Mouse (Mus musculus) hindbrain, postnatal 0 days (tissue): ENCODE results near the gene Ccnb1. TPM values are rescaled to one million over a fixed set of nuclear protein-coding genes. Genes with fewer than 3 reads are reported as not detected.
"Not testable (repeated sequence)": the region's sequence is repeated elsewhere in the genome, so short reads cannot be mapped to it uniquely, and the experiment has no call there.

ENCODE experiments used
- ATAC-seq: fragments of 200-750 bp; cut with Nextera tagmentation; 2 replicates; pipeline ENCODE4 v1.8.0; 2017; ENCODE audit warnings: mild to moderate bottlenecking, moderate TSS enrichment, moderate library complexity
- DNase-seq: peaks from one replicate; pipeline ENCODE4 v3.0.0-alpha.2; 2015; ENCODE audit warnings: low spot score
- H3K27ac ChIP-seq: fragments of 300-500 bp; sonication (generic); 2 replicates; pipeline ENCODE4 v1.5.1; 2014; ENCODE audit warnings: mild to moderate bottlenecking
- H3K27me3 ChIP-seq: fragments of 300-500 bp; sonication (generic); 2 replicates; pipeline ENCODE4 v1.6.1; 2014; ENCODE audit warnings: low read length, mixed read lengths; ENCODE audit not compliant: insufficient read depth
- H3K36me3 ChIP-seq: fragments of 300-500 bp; sonication (generic); 2 replicates; pipeline ENCODE4 v1.6.1; 2014; ENCODE audit warnings: low read length, mixed read lengths; ENCODE audit not compliant: insufficient read depth
- H3K4me1 ChIP-seq: fragments of 300-500 bp; sonication (generic); 2 replicates; pipeline ENCODE4 v1.6.1; 2014; ENCODE audit warnings: antibody characterized with exemption, low read length, mixed read lengths; ENCODE audit not compliant: insufficient read depth
- H3K4me2 ChIP-seq: fragments of 300-500 bp; sonication (generic); 2 replicates; pipeline ENCODE4 v1.6.1; 2014; ENCODE audit warnings: low read depth, mild to moderate bottlenecking, low read length, moderate library complexity, mixed read lengths
- H3K4me3 ChIP-seq: fragments of 300-500 bp; sonication (generic); 2 replicates; pipeline ENCODE4 v1.5.1; 2014; ENCODE audit warnings: low read length
- H3K9ac ChIP-seq: fragments of 300-500 bp; sonication (generic); replicated peaks from 2 replicates; pipeline ENCODE4 v1.6.1; 2014; ENCODE audit warnings: mild to moderate bottlenecking, low read length, moderate library complexity, mixed read lengths
- H3K9me3 ChIP-seq: fragments of 300-500 bp; sonication (generic); 2 replicates; pipeline ENCODE4 v1.6.1; 2016; ENCODE audit warnings: low read length, mixed read lengths
- CTCF ChIP-seq: IDR thresholded peaks from 2 replicates; pipeline ENCODE4 v1.5.1; 2016; ENCODE audit warnings: antibody characterized with exemption, control low read depth, low read depth
- WGBS: fragments of 180-500 bp; shearing (Covaris S2); extraction: QIAGEN DNeasy Blood & Tissue Kit; methylation state at CpG from one replicate; pipeline ENCODE4 v1.1.7; 2014; 5-methylcytosine and 5-hydroxymethylcytosine counted together
- polyA plus RNA-seq: library from polyadenylated mRNA; unstranded; fragments of >200 nt; fragmentation: Nextera tagmentation; extraction: Ambion mirVana; gene quantifications from 2 replicates; pipeline ENCODE4 v1.2.1, GENCODE M21; 2015
- total RNA-seq: library from RNA; depleted of rRNA; stranded (reverse); fragments of >200 nt; gene quantifications from 2 replicates; pipeline ENCODE4 v1.2.3, GENCODE M21; 2014; rRNA removed

Gene Ccnb1
- total and polyA plus RNA-seq, 2 experiments from 2014 or later, result 34.4 to 37.6 TPM

DNA sequence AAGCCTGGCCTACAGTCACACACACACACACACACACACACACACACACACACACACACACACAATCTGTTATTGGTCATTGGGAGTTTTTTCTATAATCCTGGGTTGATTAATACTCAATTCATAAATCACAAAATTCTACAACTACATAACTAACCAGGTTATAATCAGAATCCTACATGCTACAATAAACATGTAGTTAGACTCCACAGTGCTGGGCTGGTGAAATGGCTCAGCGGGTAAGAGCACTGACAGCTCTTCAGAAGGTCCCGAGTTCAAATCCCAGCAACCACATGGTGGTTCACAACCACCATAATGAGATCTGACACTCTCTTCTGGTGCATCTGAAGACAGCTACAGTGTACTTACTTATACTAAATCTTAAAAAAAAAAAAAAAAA is 53.6 kb downstream of the Ccnb1 start:
- H3K27me3 ChIP-seq, result no peaks in the 10 kb centered on the region
- H3K36me3 ChIP-seq, result peaks cover 4% of the 10 kb centered on the region; the same call in 1 of the 2 replicates
- peaks cover 10% of the 10 kb centered on the region for H3K4me1 ChIP-seq
- ATAC-seq (no peak), DNase-seq (no peak)
- H3K4me2 ChIP-seq, result no peak overlapping the region
- TF ChIP-seq CTCF, result no peak
- no peak overlapping the region for H3K4me3 ChIP-seq
- no peaks in the 10 kb centered on the region for H3K9me3 ChIP-seq
- no peak overlapping the region for H3K27ac ChIP-seq
- 88% methylated on average over 2 of the region's 2 CpGs for WGBS
- no peak overlapping the region for H3K9ac ChIP-seq

GRCm38 (mm10) chr13:100731462-100732046 is 54.8 kb downstream of the Ccnb1 start:
- H3K4me2 ChIP-seq, result peak overlapping the region; percentile 53
- not testable (repeated sequence) for H3K9ac ChIP-seq, H3K36me3 ChIP-seq, H3K4me1 ChIP-seq, ATAC-seq, H3K27me3 ChIP-seq, H3K9me3 ChIP-seq, DNase-seq
- H3K4me3 ChIP-seq, result peak overlapping the region; percentile 94; the same call in 1 of the 2 replicates
- 94% methylated on average over 5 of the region's 6 CpGs for WGBS
- H3K27ac ChIP-seq, result peak overlapping the region; percentile 95; the same call in 1 of the 2 replicates

GRCm38 (mm10) chr13:100730861-100731176 is 55.6 kb downstream of the Ccnb1 start, which contains the start of gene Cdk7:
Gene Cdk7 (minus strand): TSS chr13:100730939.
- Histone ChIP-seq H3K9me3 (no peaks in the 10 kb centered on the region), H3K36me3 (peaks cover 4% of the 10 kb centered on the region; the same call in 1 of the 2 replicates), H3K4me2 (peak within 1 kb of the TSS; percentile 91), H3K27me3 (no peaks in the 10 kb centered on the region), H3K9ac (peak within 1 kb of the TSS; percentile 93), H3K4me1 (peaks cover 10% of the 10 kb centered on the region), H3K4me3 (peak within 1 kb of the TSS; percentile 94), H3K27ac (peak within 1 kb of the TSS; percentile 95)
- TF ChIP-seq CTCF, result no peak
- WGBS, result 0% methylated on average over 19 of the region's 19 CpGs
- DNase-seq, result peak; percentile 98
- peak; percentile 99 for ATAC-seq

DNA sequence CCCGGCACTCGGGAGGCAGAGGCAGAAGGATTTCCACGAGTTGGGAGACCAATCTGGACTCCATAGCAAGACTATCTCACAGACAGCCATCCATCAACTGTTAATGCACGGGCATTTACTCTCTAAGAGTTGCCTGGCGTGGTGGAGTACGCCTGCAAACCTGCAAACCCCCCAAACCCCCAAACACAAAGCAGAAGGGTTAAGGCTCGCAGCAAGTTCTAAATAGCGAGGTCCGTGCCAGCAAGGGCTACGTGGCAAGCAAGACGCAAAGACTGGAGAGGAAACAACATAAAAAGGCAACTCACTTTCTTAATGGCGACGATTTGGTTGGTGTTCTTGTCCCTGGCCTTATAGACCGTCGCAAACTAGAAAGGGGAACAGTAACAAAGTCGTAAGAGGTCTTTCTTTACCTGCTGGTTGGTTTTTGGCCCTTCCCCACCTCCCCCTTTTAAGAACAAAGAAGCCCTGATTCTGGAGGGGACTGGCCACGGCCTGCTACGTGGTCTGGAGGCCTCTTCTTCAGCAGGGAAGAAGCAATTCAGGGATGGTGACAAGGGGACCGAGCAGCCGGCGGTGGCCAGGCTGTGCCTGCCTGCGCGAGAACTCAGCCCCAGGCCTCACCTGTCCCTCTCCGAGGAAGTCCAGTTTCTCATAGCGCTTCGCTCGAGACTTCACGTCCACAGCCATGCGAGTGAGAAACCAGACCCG is 56.1 kb downstream of the Ccnb1 start:
- peak; percentile 89 for ATAC-seq
- 1% methylated on average over 30 of the region's 30 CpGs for whole genome bisulfite sequencing

More for the DNA sequence above, 56.1 kb downstream of the Ccnb1 start:
- DNase-seq, result no peak
- TF ChIP-seq CTCF, result no peak
- Histone ChIP-seq H3K27me3 (no peaks in the 10 kb centered on the region), H3K4me1 (peaks cover 10% of the 10 kb centered on the region), H3K9ac (peak overlapping the region; percentile 93), H3K4me3 (peak overlapping the region; percentile 94), H3K27ac (peak overlapping the region; percentile 95), H3K9me3 (no peaks in the 10 kb centered on the region), H3K4me2 (peak overlapping the region; percentile 91), H3K36me3 (peaks cover 4% of the 10 kb centered on the region; the same call in 1 of the 2 replicates)

Other genes with a start within 250 kb of the Ccnb1 start
- gene Ocln, start 233.9 kb downstream of the Ccnb1 start, total RNA-seq, result 12.4 and 12.9 TPM in 2 replicates
- gene Ocln, start 233.9 kb downstream of the Ccnb1 start, polyA plus RNA-seq, result 11.9 and 13.5 TPM in 2 replicates
- gene Marveld2, start 169.6 kb downstream of the Ccnb1 start, total RNA-seq, result 2.1 and 3.8 TPM in 2 replicates
- gene Marveld2, start 169.6 kb downstream of the Ccnb1 start, polyA plus RNA-seq, result 2.9 and 3.2 TPM in 2 replicates
- 101 and 123 TPM in 2 replicates for gene Ak6, start 135.6 kb downstream of the Ccnb1 start, total RNA-seq
- 320 and 328 TPM in 2 replicates for gene Ak6, start 135.6 kb downstream of the Ccnb1 start, polyA plus RNA-seq
- gene Rad17, start 135.5 kb downstream of the Ccnb1 start, total RNA-seq, result 10.0 and 13.1 TPM in 2 replicates
- gene Rad17, start 135.5 kb downstream of the Ccnb1 start, polyA plus RNA-seq, result 12.3 and 14.1 TPM in 2 replicates
- 34.7 and 37.3 TPM in 2 replicates for gene Taf9, start 135.0 kb downstream of the Ccnb1 start, total RNA-seq
- 38.0 and 42.8 TPM in 2 replicates for gene Taf9, start 135.0 kb downstream of the Ccnb1 start, polyA plus RNA-seq
- gene Ccdc125, start 116.9 kb downstream of the Ccnb1 start, total RNA-seq, result 0.21 and 0.36 TPM in 2 replicates
- 1.3 and 1.4 TPM in 2 replicates for gene Ccdc125, start 116.9 kb downstream of the Ccnb1 start, polyA plus RNA-seq
- 31.5 and 33.4 TPM in 2 replicates for gene Cdk7, start 55.6 kb downstream of the Ccnb1 start, total RNA-seq
- gene Cdk7, start 55.6 kb downstream of the Ccnb1 start, polyA plus RNA-seq, result 37.7 and 38.8 TPM in 2 replicates
- 54.4 and 58.7 TPM in 2 replicates for gene Mrps36, start 41.9 kb downstream of the Ccnb1 start, total RNA-seq
- 180 and 198 TPM in 2 replicates for gene Mrps36, start 41.9 kb downstream of the Ccnb1 start, polyA plus RNA-seq
- gene Cenph, start 10.7 kb downstream of the Ccnb1 start, total RNA-seq, result 1.7 and 3.6 TPM in 2 replicates
- gene Cenph, start 10.7 kb downstream of the Ccnb1 start, polyA plus RNA-seq, result 8.4 and 9.5 TPM in 2 replicates
- 41.3 and 41.7 TPM in 2 replicates for gene Slc30a5, start 46.9 kb upstream of the Ccnb1 start, total RNA-seq
- gene Slc30a5, start 46.9 kb upstream of the Ccnb1 start, polyA plus RNA-seq, result 24.4 and 26.3 TPM in 2 replicates